Mouse (Mus musculus): ENCODE data around the gene Zfp64.

GRCm38 (mm10) chr2:168959339-168959885, 4.0 kb upstream of the Zfp64 start:
- no peak for TF ChIP-seq CTCF (IDR thresholded peaks at IDR 0.05; ENCODE audit: extremely low read depth, insufficient read length, insufficient replicate concordance, low read depth, low read length)
- no peak for TF ChIP-seq POLR2A (IDR thresholded peaks at IDR 0.05; ENCODE audit: low read depth, low read length)
